Mouse (Mus musculus): ENCODE data around the gene Mtor.

Mtor gene

GRCm38 (mm10) chr4:148596731-148597130, 148.3 kb downstream of the Mtor start:
- no peak for DNase-seq (ENCODE audit: low spot score)

- no peak for DNase-seq (ENCODE audit: low spot score)
These were observed 150.4 kb downstream of the Mtor start for GRCm38 (mm10) chr4:148598826-148599225.

DNA sequence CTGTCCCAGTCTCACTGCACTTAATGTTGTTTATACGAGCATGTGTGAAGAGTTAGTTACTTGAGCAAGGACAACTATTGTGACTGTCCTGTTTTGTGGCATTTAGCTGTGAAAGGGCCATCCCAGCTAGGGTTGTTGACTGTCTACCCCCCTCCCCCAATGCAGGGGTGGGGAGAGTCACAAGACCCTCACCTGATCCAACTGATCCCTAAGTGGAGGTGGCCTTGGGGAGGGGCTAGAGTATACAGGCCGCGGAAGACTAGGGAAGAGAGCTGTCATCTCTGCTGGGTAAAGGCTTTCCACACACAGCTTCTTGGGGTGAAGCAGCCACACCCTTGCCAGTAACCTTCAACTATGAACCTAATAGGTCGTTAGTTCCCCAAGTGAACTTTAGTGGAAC, 151.9 kb downstream of the Mtor start:
- no peak for DNase-seq (ENCODE audit: low spot score)

GRCm38 (mm10) chr4:148601871-148602270, 153.5 kb downstream of the Mtor start:
- no peak for DNase-seq (ENCODE audit: low spot score)

GRCm38 (mm10) chr4:148602357-148603120, 154.1 kb downstream of the Mtor start, which contains the start of gene Masp2:
Gene Masp2, plus strand, starts transcription at chr4:148602554.
- DNase-seq (ENCODE audit: low spot score) = no peak

GRCm38 (mm10) chr4:148603376-148604139, 155.1 kb downstream of the Mtor start:
- no peak for DNase-seq (ENCODE audit: low spot score)

DNA sequence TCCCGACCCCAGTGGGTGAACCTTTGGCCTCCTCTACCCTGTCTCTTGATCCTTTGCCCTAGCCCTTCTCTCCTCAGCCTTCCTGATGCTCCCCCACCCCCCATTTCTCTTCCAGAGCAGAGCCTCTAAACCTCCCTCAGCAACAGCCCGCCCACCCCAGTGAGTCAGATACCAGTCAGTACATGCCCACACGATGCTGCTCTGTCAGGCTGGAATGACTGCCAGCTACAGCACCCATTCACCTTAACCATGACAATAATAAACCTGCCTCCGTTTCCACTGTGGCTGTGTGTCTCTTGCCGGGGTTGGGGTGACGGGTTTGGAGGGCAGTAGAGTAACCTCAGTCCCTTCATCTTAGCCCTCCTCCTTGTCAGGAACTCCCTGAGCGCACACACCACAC, 155.7 kb downstream of the Mtor start:
- DNase-seq (ENCODE audit: low spot score) = no peak

GRCm38 (mm10) chr4:148604541-148605165, 156.2 kb downstream of the Mtor start:
- DNase-seq (ENCODE audit: low spot score) = no peak
